Mouse (Mus musculus) lung, postnatal 0 days (tissue): Measurements from ENCODE around the gene Celf5. TPM values are rescaled to one million over a fixed set of nuclear protein-coding genes. Genes with fewer than 3 reads are reported as not detected.

Source experiments
- ATAC-seq: fragments of 200-750 bp; cut with Nextera tagmentation; 2 replicates; pipeline ENCODE4 v1.8.0; 2017; ENCODE audit warnings: moderate library complexity
- DNase-seq: peaks from one replicate; pipeline ENCODE4 v3.0.0-alpha.2; 2016; ENCODE audit warnings: low spot score
- H3K27ac ChIP-seq: fragments of 300-500 bp; sonication (generic); 2 replicates; pipeline ENCODE4 v1.5.1; 2014; ENCODE audit warnings: antibody characterized with exemption, mild to moderate bottlenecking, low read length, mixed read lengths
- H3K27me3 ChIP-seq: fragments of 300-500 bp; sonication (generic); replicated peaks from 2 replicates; pipeline ENCODE4 v1.6.1; 2014; ENCODE audit warnings: low read length, mixed read lengths; ENCODE audit not compliant: insufficient read depth
- H3K36me3 ChIP-seq: fragments of 300-500 bp; sonication (generic); 2 replicates; pipeline ENCODE4 v1.6.1; 2014; ENCODE audit warnings: low read length, mixed read lengths; ENCODE audit not compliant: insufficient read depth
- H3K4me1 ChIP-seq: fragments of 300-500 bp; sonication (generic); 2 replicates; pipeline ENCODE4 v1.6.1; 2014; ENCODE audit warnings: antibody characterized with exemption, low read depth, low read length, mixed read lengths; ENCODE audit not compliant: insufficient read depth
- H3K4me2 ChIP-seq: fragments of 300-500 bp; sonication (generic); replicated peaks from 2 replicates; pipeline ENCODE4 v1.6.1; 2014; ENCODE audit warnings: low read depth, mild to moderate bottlenecking, low read length, moderate library complexity, mixed read lengths
- H3K4me3 ChIP-seq: fragments of 300-500 bp; sonication (generic); 2 replicates; pipeline ENCODE4 v1.5.1; 2014; ENCODE audit warnings: low read depth, low read length
- H3K9ac ChIP-seq: fragments of 300-500 bp; sonication (generic); replicated peaks from 2 replicates; pipeline ENCODE4 v1.6.1; 2014; ENCODE audit warnings: low read depth, mild to moderate bottlenecking
- H3K9me3 ChIP-seq: fragments of 300-500 bp; sonication (generic); 2 replicates; pipeline ENCODE4 v1.6.1; 2016; ENCODE audit warnings: low read length, mixed read lengths
- CTCF ChIP-seq: IDR thresholded peaks from 2 replicates; pipeline ENCODE4 v1.5.1; 2016; ENCODE audit warnings: antibody characterized with exemption, mild to moderate bottlenecking
- EP300 ChIP-seq: IDR thresholded peaks from 2 replicates; pipeline ENCODE4 v1.6.1; 2016; ENCODE audit warnings: antibody characterized with exemption, mild to moderate bottlenecking, control low read depth
- WGBS: fragments of 180-500 bp; shearing (Covaris S2); extraction: QIAGEN DNeasy Blood & Tissue Kit; methylation state at CpG from one replicate; pipeline ENCODE4 v1.1.7; 2014; 5-methylcytosine and 5-hydroxymethylcytosine counted together
- polyA plus RNA-seq: library from polyadenylated mRNA; unstranded; fragments of >200 nt; fragmentation: Nextera tagmentation; extraction: Ambion mirVana; gene quantifications from 2 replicates; pipeline ENCODE4 v1.2.1, GENCODE M21; 2015

The Celf5 gene
- polyA plus RNA-seq, 1 experiment from 2014 or later, result 0.08 TPM

DNA sequence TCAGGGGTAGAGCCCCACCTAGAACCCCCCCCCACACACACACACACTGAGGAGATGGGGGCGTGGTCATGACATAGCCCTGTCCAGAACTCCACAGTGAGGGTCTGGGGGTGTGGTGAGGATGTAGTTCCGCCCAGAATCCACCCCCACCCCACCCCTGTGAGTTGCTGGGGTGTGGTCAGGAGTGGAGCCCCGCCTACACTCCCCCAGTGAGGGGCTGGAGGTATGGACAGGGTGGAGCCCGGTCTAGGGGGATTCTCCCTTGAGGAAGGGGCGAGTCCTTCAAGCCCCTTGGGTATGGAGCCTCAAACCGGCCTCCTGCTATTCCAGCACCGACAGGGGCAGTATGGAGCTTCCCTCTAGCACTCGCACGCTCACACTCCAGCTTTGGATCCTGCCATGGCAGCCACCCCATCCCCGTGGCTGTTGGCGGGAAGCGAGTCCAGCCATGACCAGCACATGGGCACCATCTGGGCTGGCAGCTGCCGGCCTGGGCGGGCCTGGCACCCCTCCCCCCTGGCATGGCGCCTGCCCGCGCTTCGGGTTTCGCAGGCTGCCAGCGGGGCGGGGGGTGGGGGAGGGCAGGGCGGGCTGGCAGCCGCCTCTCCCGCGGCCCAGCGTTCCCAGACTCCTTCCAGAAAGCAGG, 65.8 kb downstream of the Celf5 start:
- Histone ChIP-seq H3K27me3 (no peaks in the 10 kb centered on the region), H3K4me1 (peaks cover 47% of the 10 kb centered on the region), H3K9me3 (no peaks in the 10 kb centered on the region), H3K27ac (peak overlapping the region; percentile 68), H3K4me3 (peak overlapping the region; percentile 30), H3K4me2 (peak overlapping the region; percentile 59), H3K36me3 (no peaks in the 10 kb centered on the region), H3K9ac (no peak overlapping the region; the same call in 1 of the 2 replicates)
- ATAC-seq (peak; percentile 52), DNase-seq (peak; percentile 88)
- WGBS, result 4% methylated on average over 15 of the region's 26 CpGs
- TF ChIP-seq CTCF, result peak; percentile 76
- TF ChIP-seq EP300, result no peak

DNA sequence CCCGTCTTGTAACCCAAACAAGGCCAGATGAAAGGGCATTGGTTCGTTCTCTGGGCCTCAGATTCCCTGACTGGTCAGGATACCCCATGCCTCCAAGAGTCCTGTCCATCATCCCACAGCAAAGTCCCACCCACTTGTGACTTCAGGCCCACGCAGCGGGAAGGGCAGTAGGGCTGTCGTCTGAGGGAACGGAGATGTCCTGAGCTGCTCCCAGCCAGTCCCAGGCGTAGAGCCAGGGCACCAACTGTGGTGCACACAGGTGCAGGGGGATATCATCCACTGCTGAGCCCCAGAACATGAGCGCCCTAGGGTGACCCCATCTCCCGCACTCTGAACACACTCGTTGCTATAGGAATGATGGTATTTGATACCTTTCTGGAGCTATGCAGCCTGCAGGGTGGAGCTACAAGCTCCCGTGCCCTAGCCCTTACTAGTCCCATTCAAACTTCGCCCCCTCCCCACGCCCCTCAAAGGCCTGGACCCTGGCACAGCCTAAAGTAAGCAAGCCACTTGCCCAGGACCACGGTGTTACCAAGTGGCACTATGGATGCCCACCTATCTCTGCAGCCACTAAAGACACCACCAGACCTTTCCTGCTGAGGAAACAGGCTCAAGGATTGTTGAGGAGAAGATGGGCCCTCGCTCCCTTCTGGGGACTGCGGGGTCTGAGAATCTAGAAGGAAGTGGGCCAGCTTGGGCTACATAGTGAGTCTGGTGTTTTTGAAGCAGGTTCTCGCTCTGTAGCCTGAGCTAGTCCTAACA, 66.8 kb downstream of the Celf5 start:
- WGBS, result 57% methylated on average over 17 of the region's 17 CpGs
- ATAC-seq (no peak), DNase-seq (no peak)
- Histone ChIP-seq H3K36me3 (no peaks in the 10 kb centered on the region), H3K9ac (no peak overlapping the region), H3K4me3 (no peak overlapping the region), H3K4me1 (peaks cover 54% of the 10 kb centered on the region), H3K9me3 (no peaks in the 10 kb centered on the region), H3K27me3 (no peaks in the 10 kb centered on the region), H3K27ac (peak overlapping the region; percentile 15; the same call in 1 of the 2 replicates), H3K4me2 (no peak overlapping the region)
- no peak for TF ChIP-seq CTCF
- TF ChIP-seq EP300, result no peak

DNA sequence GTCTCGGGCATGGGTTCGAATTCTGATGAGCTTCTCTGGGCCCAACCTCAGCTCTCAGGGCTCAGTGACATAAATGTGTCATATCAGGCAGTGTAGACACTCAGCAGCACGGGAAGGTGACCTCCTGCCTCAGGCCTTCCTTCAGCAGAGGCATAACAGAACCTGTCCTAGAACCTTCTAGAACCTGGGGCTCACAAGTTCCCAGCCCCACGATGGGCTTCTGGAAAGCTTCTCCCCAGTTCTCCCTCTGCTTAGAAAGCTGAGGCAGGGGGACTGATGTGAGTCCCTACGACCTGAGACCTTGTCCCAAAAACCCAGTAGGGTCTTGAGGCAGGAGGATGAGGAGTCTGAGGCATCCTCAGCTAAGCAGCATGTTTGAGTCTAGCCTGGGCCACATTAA, 67.4 kb downstream of the Celf5 start:
- WGBS, result 63% methylated on average over 5 of the region's 5 CpGs
- Histone ChIP-seq H3K9me3 (no peaks in the 10 kb centered on the region), H3K36me3 (no peaks in the 10 kb centered on the region), H3K9ac (no peak overlapping the region), H3K4me3 (no peak overlapping the region), H3K27me3 (no peaks in the 10 kb centered on the region), H3K27ac (peak overlapping the region; percentile 89; the same call in 1 of the 2 replicates), H3K4me2 (no peak overlapping the region), H3K4me1 (peaks cover 54% of the 10 kb centered on the region)
- DNase-seq, result peak; percentile 4
- no peak for ATAC-seq
- TF ChIP-seq CTCF (no peak), EP300 (no peak)

DNA sequence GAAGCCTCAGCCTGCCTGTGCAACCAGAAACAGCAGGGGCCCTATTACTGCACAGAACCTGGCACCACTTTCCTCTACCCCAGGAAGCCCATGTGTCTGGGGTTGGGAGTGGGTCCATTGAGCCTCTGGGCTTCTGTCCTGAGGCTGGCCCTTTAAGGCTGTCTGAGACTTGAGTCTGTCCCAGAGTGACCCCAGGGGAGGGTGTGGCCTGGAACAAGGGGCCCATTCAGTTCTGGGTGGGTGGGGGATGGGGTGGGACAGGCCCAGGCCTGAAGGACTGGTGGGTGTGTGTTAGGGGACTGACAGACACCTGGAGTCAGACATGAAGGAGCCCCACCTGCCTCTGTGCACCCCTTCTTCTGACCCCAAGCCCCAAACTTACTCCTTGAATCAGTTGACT, 67.8 kb downstream of the Celf5 start:
- Histone ChIP-seq H3K4me3 (no peak overlapping the region), H3K27me3 (no peaks in the 10 kb centered on the region), H3K27ac (peak overlapping the region; percentile 89), H3K4me1 (peaks cover 54% of the 10 kb centered on the region), H3K9me3 (no peaks in the 10 kb centered on the region), H3K4me2 (peak overlapping the region; percentile 52), H3K36me3 (no peaks in the 10 kb centered on the region), H3K9ac (no peak overlapping the region)
- no peak for ATAC-seq
- TF ChIP-seq CTCF (no peak), EP300 (no peak)
- DNase-seq, result peak; percentile 53

DNA sequence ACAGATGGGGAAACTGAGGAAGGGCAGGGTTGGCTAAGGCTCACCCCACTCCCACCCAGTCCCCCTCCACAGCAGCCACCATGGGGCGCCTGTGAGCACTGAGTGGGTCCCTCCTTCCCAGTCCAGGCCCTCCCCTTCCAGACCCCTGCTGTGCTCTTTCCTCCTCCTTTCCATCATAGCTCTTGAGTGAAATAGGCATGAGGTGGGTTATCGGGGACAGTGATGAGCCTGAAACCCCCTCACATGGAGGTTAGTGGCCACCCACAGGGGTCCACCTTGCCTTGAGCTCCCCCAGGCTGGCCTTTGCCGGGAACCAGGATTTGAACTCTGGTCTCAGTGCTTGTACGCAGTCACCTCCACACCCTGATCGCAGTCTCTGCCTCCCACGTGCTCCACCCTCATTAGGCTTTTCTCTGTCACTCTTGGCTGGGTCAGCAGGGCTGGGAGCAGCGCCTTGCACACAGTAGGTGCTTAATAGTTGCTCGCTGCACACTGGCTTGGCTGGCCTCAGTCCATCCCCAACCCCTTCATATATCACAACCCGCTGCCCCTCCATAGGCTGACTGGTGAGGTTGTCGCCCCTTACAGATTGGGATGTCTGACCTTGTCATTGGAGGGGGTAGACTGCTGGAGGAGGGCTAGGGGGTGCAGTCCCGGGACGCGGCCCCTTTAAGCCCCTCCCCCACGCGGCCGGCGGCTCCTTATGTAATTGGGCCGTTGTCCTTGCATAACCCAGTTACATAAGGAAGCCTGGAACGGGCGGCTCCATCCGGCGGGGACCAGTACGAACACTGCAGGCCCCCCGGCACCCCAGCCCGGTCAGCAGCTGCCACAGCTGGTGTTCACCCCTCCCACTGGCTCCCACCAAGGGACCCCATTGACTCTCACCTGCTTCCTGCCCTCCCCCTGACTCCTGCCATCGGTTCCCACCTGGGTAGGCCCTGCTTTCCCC, 68.9 kb downstream of the Celf5 start:
- H3K4me1 ChIP-seq, result peaks cover 60% of the 10 kb centered on the region
- ATAC-seq (peak; percentile 49), DNase-seq (peak; percentile 90)
- no peaks in the 10 kb centered on the region for H3K27me3 ChIP-seq
- TF ChIP-seq EP300, result peak; percentile 89
- peak; percentile 40 for TF ChIP-seq CTCF
- H3K9me3 ChIP-seq, result no peaks in the 10 kb centered on the region
- no peaks in the 10 kb centered on the region for H3K36me3 ChIP-seq
- peak overlapping the region; percentile 89 for H3K27ac ChIP-seq
- WGBS, result 24% methylated on average over 24 of the region's 26 CpGs
- 0 out of 2 replicates have a peak overlapping the region, but pooled peaks have one; percentile 16 for H3K9ac ChIP-seq
- peak overlapping the region; percentile 52 for H3K4me2 ChIP-seq
- H3K4me3 ChIP-seq, result 0 out of 2 replicates have a peak overlapping the region, but pooled peaks have one; percentile 10
